Mouse (Mus musculus) ES-E14 (cell line): ENCODE results near the gene Med25. TPM values are rescaled to one million over a fixed set of nuclear protein-coding genes. Genes with fewer than 3 reads are reported as not detected.

Experiments
- DNase-seq: peaks from one replicate; pipeline ENCODE4 v3.0.0-alpha.2; 2013; ENCODE audit warnings: low read depth, low spot score
- H3K27ac ChIP-seq: 2 replicates; pipeline ENCODE4 v1.5.1; 2012; ENCODE audit warnings: low read depth, mild to moderate bottlenecking, low read length, moderate library complexity, mixed read lengths; ENCODE audit not compliant: poor library complexity, insufficient read depth, severe bottlenecking
- H3K36me3 ChIP-seq: 2 replicates; pipeline ENCODE4 v1.6.1; 2012; ENCODE audit warnings: mild to moderate bottlenecking, low read length, moderate library complexity, mixed read lengths; ENCODE audit not compliant: control insufficient read depth, poor library complexity, insufficient read depth, severe bottlenecking
- H3K4me1 ChIP-seq, 2 experiments: fragments of 150-350 bp in 1 of 2; sonication (generic) in 1 of 2; 2 replicates each; pipeline ENCODE4 v1.6.1; 2012; ENCODE audit warnings: low read length in 2 of 2, mild to moderate bottlenecking in 1 of 2, mixed read lengths in 1 of 2; ENCODE audit not compliant: control insufficient read depth in 2 of 2, insufficient read depth in 2 of 2, poor library complexity in 1 of 2
- H3K4me3 ChIP-seq, 2 experiments: fragments of 150-350 bp in 1 of 2; sonication (generic) in 1 of 2; 2 replicates each; pipeline ENCODE4 v1.5.1; 2012; ENCODE audit warnings: low read length in 2 of 2, low read depth in 1 of 2, mild to moderate bottlenecking in 1 of 2, mixed read lengths in 1 of 2; ENCODE audit not compliant: insufficient read depth in 1 of 2, poor library complexity in 1 of 2, severe bottlenecking in 1 of 2
- H3K9ac ChIP-seq: 2 replicates; pipeline ENCODE4 v1.6.1; 2012; ENCODE audit warnings: low read depth, mild to moderate bottlenecking, low read length, mixed read lengths; ENCODE audit not compliant: poor library complexity, insufficient read depth, severe bottlenecking
- H3K9me3 ChIP-seq: fragments of 150-350 bp; sonication (generic); 2 replicates; pipeline ENCODE4 v1.6.1; 2012; ENCODE audit warnings: low read depth, mild to moderate bottlenecking, low read length; ENCODE audit not compliant: control insufficient read depth, insufficient read depth
- CHD2 ChIP-seq: IDR thresholded peaks from 2 replicates; pipeline ENCODE4 v1.6.1; 2014; ENCODE audit warnings: mild to moderate bottlenecking, low read depth, low read length, inconsistent platforms
- HCFC1 ChIP-seq: IDR thresholded peaks from 2 replicates; pipeline ENCODE4 v1.6.1; 2012; ENCODE audit warnings: low read length, inconsistent platforms, borderline replicate concordance; ENCODE audit not compliant: insufficient read depth
- MAFK ChIP-seq: IDR thresholded peaks from 2 replicates; pipeline ENCODE4 v1.6.1; 2014; ENCODE audit warnings: mild to moderate bottlenecking, low read depth, low read length, inconsistent platforms; ENCODE audit not compliant: insufficient read depth
- ZC3H11A ChIP-seq: IDR thresholded peaks from 2 replicates; pipeline ENCODE4 v1.6.1; 2012; ENCODE audit warnings: low read depth, mild to moderate bottlenecking, inconsistent platforms, low read length, borderline replicate concordance
- ZNF384 ChIP-seq: IDR thresholded peaks from 2 replicates; pipeline ENCODE4 v1.6.1; 2012; ENCODE audit warnings: low read depth, low read length, inconsistent platforms
- in situ Hi-C, 2 experiments: fragments of 600-800 bp; cut with MboI; formaldehyde crosslinking; loops; one replicate each; pipeline ENCODE4 v1.15.1; 2025; ENCODE audit warnings: low sequenced_read_pairs in 2 of 2, inconsistent platforms in 1 of 2; ENCODE audit not compliant: unreplicated experiment in 2 of 2
- total RNA-seq: library from RNA; depleted of rRNA; stranded (reverse); fragments of 300-350 nt; gene quantifications from 2 replicates; pipeline ENCODE4 v1.2.3, GENCODE M21; 2012

Med25 gene
- total RNA-seq, 1 experiment = 88.2 TPM

GRCm38 (mm10) chr7:44856265-44856916 lies 36.1 kb downstream of the Med25 start:
- Histone ChIP-seq H3K4me1 (peaks cover 7 to 23% of the 10 kb centered on the region in 2 experiments), H3K36me3 (peaks cover 2% of the 10 kb centered on the region; the same call in 1 of the 2 replicates), H3K9me3 (no peaks in the 10 kb centered on the region), H3K27ac (no peak overlapping the region), H3K9ac (no peak overlapping the region; the same call in 1 of the 2 replicates), H3K4me3 (peak overlapping the region; percentile 99)
- in situ Hi-C loops = no loop called here
- no peak for DNase-seq
- TF ChIP-seq CHD2 (no peak), ZNF384 (0 out of 2 replicates have a peak, but pooled peaks have one; percentile 42)

GRCm38 (mm10) chr7:44855036-44855435 lies 37.5 kb downstream of the Med25 start:
- peaks cover 7 to 26% of the 10 kb centered on the region in 2 experiments for H3K4me1 ChIP-seq
- H3K4me3 ChIP-seq = peak overlapping the region; percentile 79
- TF ChIP-seq HCFC1 (no peak), MAFK (no peak), ZNF384 (no peak), ZC3H11A (no peak), CHD2 (no peak)
- peak overlapping the region; percentile 83; the same call in 1 of the 2 replicates for H3K9ac ChIP-seq
- in situ Hi-C loops = no loop called here
- DNase-seq = no peak
- no peaks in the 10 kb centered on the region for H3K9me3 ChIP-seq
- no peaks in the 10 kb centered on the region; the same call in 1 of the 2 replicates for H3K36me3 ChIP-seq
- H3K27ac ChIP-seq = peak overlapping the region; percentile 64

GRCm38 (mm10) chr7:44854356-44855031 lies 38.0 kb downstream of the Med25 start:
- Histone ChIP-seq H3K27ac (peak overlapping the region; percentile 64), H3K9ac (peak overlapping the region; percentile 83), H3K36me3 (no peaks in the 10 kb centered on the region; the same call in 1 of the 2 replicates), H3K4me3 (peak overlapping the region; percentile 79), H3K9me3 (no peaks in the 10 kb centered on the region), H3K4me1 (peaks cover 7 to 26% of the 10 kb centered on the region in 2 experiments)
- DNase-seq = peak; percentile 69
- in situ Hi-C loops = no loop called here
- no peak for TF ChIP-seq HCFC1
- TF ChIP-seq CHD2 = no peak
- no peak for TF ChIP-seq ZC3H11A
- no peak for TF ChIP-seq MAFK
- no peak for TF ChIP-seq ZNF384

GRCm38 (mm10) chr7:44853596-44854355 lies 38.7 kb downstream of the Med25 start:
- no peak for DNase-seq
- Histone ChIP-seq H3K36me3 (no peaks in the 10 kb centered on the region; the same call in 1 of the 2 replicates), H3K9me3 (no peaks in the 10 kb centered on the region), H3K4me3 (peak overlapping the region; percentile 79), H3K4me1 (peaks cover 7 to 26% of the 10 kb centered on the region in 2 experiments), H3K9ac (peak overlapping the region; percentile 83), H3K27ac (peak overlapping the region; percentile 64)
- TF ChIP-seq ZC3H11A (no peak), HCFC1 (no peak), MAFK (no peak), CHD2 (no peak), ZNF384 (no peak)
- in situ Hi-C loops = no loop called here
